Mouse (Mus musculus) heart, embryonic 11.5 days (tissue): ENCODE results near the gene Thsd4. TPM values are rescaled to one million over a fixed set of nuclear protein-coding genes. Genes with fewer than 3 reads are reported as not detected.
A peak's percentile ranks its signal among the peaks of the same experiment; 100 is the strongest.

Experiments
- ATAC-seq: fragments of 200-750 bp; cut with Nextera tagmentation; replicated peaks from 2 replicates; pipeline ENCODE4 v1.8.0; 2017; ENCODE audit warnings: moderate library complexity; ENCODE audit not compliant: insufficient number of reproducible peaks, low FRiP score, low TSS enrichment
- H3K27ac ChIP-seq: fragments of 300-500 bp; sonication (generic); 2 replicates; pipeline ENCODE4 v1.5.1; 2014; ENCODE audit warnings: mild to moderate bottlenecking, low read depth, low read length
- H3K27me3 ChIP-seq: fragments of 300-500 bp; sonication (generic); 2 replicates; pipeline ENCODE4 v1.6.1; 2014; ENCODE audit warnings: mild to moderate bottlenecking, low read length, mixed read lengths; ENCODE audit not compliant: control insufficient read depth, insufficient read depth
- H3K36me3 ChIP-seq: fragments of 300-500 bp; sonication (generic); 2 replicates; pipeline ENCODE4 v1.6.1; 2014; ENCODE audit warnings: mild to moderate bottlenecking, low read length, moderate library complexity, mixed read lengths; ENCODE audit not compliant: control insufficient read depth, insufficient read depth
- H3K4me1 ChIP-seq: fragments of 300-500 bp; sonication (generic); 2 replicates; pipeline ENCODE4 v1.6.1; 2014; ENCODE audit warnings: low read length; ENCODE audit not compliant: control insufficient read depth, insufficient read depth
- H3K4me2 ChIP-seq: fragments of 300-500 bp; sonication (generic); 2 replicates; pipeline ENCODE4 v1.6.1; 2014; ENCODE audit warnings: mild to moderate bottlenecking, moderate library complexity
- H3K4me3 ChIP-seq: fragments of 300-500 bp; sonication (generic); 2 replicates; pipeline ENCODE4 v1.5.1; 2014; ENCODE audit warnings: low read depth, low read length
- H3K9ac ChIP-seq: fragments of 300-500 bp; sonication (generic); 2 replicates; pipeline ENCODE4 v1.6.1; 2014; ENCODE audit warnings: mild to moderate bottlenecking, low read depth, low read length, moderate library complexity
- H3K9me3 ChIP-seq: fragments of 300-500 bp; sonication (generic); replicated peaks from 2 replicates; pipeline ENCODE4 v1.6.1; 2016; ENCODE audit warnings: low read length; ENCODE audit not compliant: control insufficient read depth
- WGBS: fragments of 180-500 bp; shearing (Covaris S2); extraction: QIAGEN DNeasy Blood & Tissue Kit; methylation state at CpG from one replicate; pipeline ENCODE4 v1.1.7; 2014; ENCODE audit not compliant: insufficient replicate concordance; 5-methylcytosine and 5-hydroxymethylcytosine counted together
- polyA plus RNA-seq: library from polyadenylated mRNA; unstranded; fragments of >200 nt; fragmentation: Nextera tagmentation; extraction: Ambion mirVana; gene quantifications from 2 replicates; pipeline ENCODE4 v1.2.1, GENCODE M21; 2014

Thsd4 gene
- polyA plus RNA-seq, 1 experiment from 2014 or later, result 14.6 TPM

DNA sequence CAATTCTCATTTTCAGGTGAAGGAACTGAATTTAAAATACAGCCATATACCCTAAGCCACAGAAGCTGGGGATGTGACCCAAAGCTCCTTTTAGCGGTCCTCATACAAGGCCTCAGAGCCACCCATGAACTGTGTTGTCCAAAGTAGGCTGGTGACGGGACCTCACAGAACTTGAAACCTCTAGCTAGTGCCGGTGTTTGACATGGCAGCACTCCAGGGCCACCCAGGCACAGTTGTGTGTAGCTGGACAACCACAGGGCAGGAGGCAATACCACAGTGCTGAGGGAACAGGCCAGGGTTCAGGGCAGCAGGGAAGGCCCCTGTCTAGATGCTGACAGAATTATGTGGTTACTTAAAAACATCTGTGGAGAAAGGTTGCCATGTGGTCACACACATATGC, 499.5 kb downstream of the Thsd4 start:
- Histone ChIP-seq H3K27me3 (no peaks in the 10 kb centered on the region), H3K9me3 (no peaks in the 10 kb centered on the region), H3K4me3 (no peak overlapping the region), H3K36me3 (no peaks in the 10 kb centered on the region), H3K4me2 (no peak overlapping the region), H3K9ac (no peak overlapping the region), H3K27ac (no peak overlapping the region), H3K4me1 (peaks cover 13% of the 10 kb centered on the region; the same call in 1 of the 2 replicates)
- WGBS, result 75% methylated on average over 3 of the region's 3 CpGs
- no peak for ATAC-seq

DNA sequence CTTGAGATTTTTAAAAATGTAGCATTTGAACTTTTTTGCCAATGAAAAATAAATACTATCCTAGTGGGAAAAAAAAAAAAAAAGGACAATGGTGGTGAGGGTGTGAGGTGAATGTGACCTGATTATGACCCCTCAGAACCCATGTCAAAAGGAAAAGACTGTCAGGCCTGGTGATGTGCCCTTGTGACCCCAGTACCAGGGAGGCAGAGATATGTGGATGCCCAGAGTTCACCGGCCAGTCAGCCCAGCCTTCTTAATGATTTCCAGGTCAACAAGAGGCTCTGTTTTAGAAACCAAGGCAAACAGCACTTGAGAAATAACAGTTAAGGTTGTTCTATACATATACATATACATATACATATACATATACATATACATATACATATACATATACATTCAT, 501.4 kb downstream of the Thsd4 start:
- no peak overlapping the region for H3K4me3 ChIP-seq
- H3K27ac ChIP-seq, result no peak overlapping the region
- H3K9me3 ChIP-seq, result no peaks in the 10 kb centered on the region
- 25% methylated on average over 1 of the region's 1 CpGs for WGBS
- no peak for ATAC-seq
- H3K4me1 ChIP-seq, result peaks cover 9% of the 10 kb centered on the region; the same call in 1 of the 2 replicates
- H3K9ac ChIP-seq, result no peak overlapping the region
- no peaks in the 10 kb centered on the region for H3K27me3 ChIP-seq
- no peak overlapping the region for H3K4me2 ChIP-seq
- no peaks in the 10 kb centered on the region for H3K36me3 ChIP-seq

DNA sequence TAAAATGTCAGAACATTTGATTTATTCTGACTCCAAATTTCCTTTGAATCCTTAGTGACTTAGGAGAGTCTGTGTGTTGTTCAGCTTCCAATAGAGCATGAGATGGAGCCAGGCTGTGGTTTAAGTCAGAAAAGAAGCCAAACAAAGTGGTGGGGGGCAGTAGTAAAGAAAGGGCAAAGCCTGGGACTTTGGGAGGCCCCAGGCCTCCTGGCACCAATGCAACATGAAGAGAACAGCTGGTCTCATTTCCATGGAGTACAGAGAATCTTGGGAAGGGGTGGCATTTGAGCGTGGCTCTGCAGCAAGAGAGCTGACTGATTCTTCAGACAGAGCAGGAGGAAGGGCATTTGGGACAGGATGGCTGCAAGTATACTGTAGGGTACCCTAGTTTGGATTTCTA, 511.6 kb downstream of the Thsd4 start:
- 74% methylated on average over 1 of the region's 1 CpGs for WGBS
- Histone ChIP-seq H3K9me3 (no peaks in the 10 kb centered on the region), H3K36me3 (no peaks in the 10 kb centered on the region), H3K27me3 (no peaks in the 10 kb centered on the region), H3K4me1 (peaks cover 7% of the 10 kb centered on the region; the same call in 1 of the 2 replicates), H3K4me2 (no peak overlapping the region), H3K27ac (no peak overlapping the region), H3K9ac (no peak overlapping the region), H3K4me3 (no peak overlapping the region)
- ATAC-seq, result no peak

DNA sequence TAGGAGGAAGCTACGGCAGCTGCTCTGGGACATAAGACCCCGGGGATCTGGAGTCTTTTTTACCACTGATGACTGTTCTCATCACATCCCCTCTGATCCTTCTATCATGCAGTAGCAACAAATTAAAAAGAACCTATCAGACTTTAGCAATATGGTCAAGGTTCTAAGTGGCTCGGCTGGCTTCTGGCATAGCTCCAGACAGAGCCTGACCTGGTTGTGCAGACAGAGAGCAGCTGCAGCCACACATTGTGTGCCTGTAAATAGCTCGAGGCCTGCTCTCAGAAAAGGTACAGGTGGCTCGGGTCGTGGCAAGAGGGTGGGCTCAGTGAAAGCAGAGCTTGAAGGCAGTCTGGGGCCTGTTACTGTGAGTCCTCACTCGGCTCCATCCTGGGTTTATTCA, 512.9 kb downstream of the Thsd4 start:
- Histone ChIP-seq H3K4me1 (peaks cover 7% of the 10 kb centered on the region; the same call in 1 of the 2 replicates), H3K36me3 (no peaks in the 10 kb centered on the region), H3K4me2 (no peak overlapping the region), H3K27ac (no peak overlapping the region), H3K27me3 (no peaks in the 10 kb centered on the region), H3K9ac (0 out of 2 replicates have a peak overlapping the region, but pooled peaks have one; percentile 22), H3K9me3 (no peaks in the 10 kb centered on the region), H3K4me3 (no peak overlapping the region)
- WGBS, result 47% methylated on average over 7 of the region's 7 CpGs
- ATAC-seq, result no peak

DNA sequence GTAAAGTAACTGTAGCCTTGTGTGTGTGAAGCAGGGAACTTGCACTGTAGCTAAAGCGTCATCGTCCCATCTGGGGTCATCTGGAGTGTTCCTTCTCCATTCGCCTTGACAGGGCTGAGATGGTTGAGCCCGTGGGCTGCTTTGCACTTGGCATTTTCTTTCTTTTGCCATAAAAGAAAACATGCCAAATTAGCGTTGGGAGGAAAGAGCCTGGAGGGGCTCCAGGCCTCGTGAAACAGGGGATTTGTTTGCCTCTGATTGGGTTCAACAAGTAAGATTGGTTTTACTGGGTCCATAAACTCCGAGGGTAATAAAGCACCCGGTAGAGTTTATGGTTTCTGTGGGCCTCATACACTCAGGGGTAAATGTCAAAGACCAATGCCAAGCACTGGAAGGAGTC, 519.5 kb downstream of the Thsd4 start:
- Histone ChIP-seq H3K36me3 (no peaks in the 10 kb centered on the region), H3K27me3 (no peaks in the 10 kb centered on the region), H3K4me3 (no peak overlapping the region), H3K4me2 (no peak overlapping the region), H3K27ac (no peak overlapping the region), H3K9ac (no peak overlapping the region), H3K4me1 (no peaks in the 10 kb centered on the region), H3K9me3 (no peaks in the 10 kb centered on the region)
- WGBS, result 87% methylated on average over 8 of the region's 8 CpGs
- no peak for ATAC-seq

DNA sequence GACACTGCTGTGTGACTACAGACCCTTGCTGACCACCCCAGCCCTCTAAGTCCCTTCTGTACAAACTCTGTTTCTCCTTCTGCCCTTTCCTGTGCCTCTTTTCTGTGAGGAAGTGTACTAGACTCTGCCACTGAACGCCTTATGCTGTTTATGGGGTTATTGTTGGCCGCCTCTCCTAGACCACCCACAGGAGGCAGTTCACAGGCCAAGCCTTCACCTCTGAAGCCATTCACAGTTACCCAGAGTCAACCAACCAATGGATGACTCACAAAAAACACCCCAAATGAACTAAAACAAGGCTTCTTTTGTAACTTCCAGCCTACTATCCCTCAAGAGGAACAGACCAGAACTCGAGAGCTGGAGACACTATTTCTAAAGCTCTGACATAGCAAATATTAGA, 520.4 kb downstream of the Thsd4 start:
- no peak for ATAC-seq
- WGBS, result 75% methylated on average over 3 of the region's 3 CpGs
- H3K27me3 ChIP-seq, result no peaks in the 10 kb centered on the region
- H3K9me3 ChIP-seq, result no peaks in the 10 kb centered on the region
- no peak overlapping the region for H3K9ac ChIP-seq
- no peaks in the 10 kb centered on the region for H3K4me1 ChIP-seq
- no peaks in the 10 kb centered on the region for H3K36me3 ChIP-seq
- no peak overlapping the region for H3K4me3 ChIP-seq
- no peak overlapping the region for H3K27ac ChIP-seq
- no peak overlapping the region for H3K4me2 ChIP-seq

DNA sequence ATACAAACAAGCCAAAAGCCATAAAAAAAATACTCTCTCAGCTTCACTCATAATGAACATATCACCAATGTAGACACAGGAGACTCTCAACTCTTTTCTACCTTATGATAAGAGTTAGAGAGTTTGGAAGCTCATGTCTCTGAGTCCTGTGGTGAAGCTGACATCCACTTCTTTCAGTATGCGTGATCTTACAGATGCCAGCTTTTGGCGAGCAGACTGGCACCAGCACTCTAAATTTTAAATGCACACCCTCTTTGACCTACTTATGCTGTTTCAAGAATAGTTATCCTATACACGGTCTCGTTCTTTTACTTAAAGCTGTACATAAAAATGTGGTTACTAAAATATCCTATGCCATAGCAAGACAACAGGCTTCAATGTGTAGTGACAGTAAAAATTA, 524.1 kb downstream of the Thsd4 start:
- no peaks in the 10 kb centered on the region for H3K4me1 ChIP-seq
- H3K9me3 ChIP-seq, result no peaks in the 10 kb centered on the region
- H3K4me2 ChIP-seq, result no peak overlapping the region
- no peaks in the 10 kb centered on the region for H3K27me3 ChIP-seq
- no peak overlapping the region for H3K9ac ChIP-seq
- H3K27ac ChIP-seq, result no peak overlapping the region
- WGBS, result 86% methylated on average over 4 of the region's 4 CpGs
- ATAC-seq, result no peak
- H3K4me3 ChIP-seq, result no peak overlapping the region
- no peaks in the 10 kb centered on the region for H3K36me3 ChIP-seq

DNA sequence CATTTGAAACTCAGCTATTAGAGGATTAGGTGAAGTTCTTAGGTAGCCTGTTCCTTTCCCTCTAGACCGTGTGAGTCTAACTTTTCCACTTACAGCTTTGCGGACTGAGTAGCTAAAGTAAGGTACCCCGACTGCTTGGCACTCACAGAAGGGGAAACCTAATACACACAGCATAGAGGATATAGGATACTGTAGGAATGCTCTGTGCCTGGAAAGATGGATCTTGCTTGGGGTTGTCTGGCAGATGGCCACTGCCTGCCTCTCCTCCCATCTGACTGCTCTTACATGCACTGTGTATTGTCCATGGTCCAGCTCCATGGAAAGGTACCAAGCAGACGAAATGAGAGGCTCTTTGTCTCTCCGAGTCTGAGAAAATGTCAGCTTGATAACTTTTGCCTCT, 530.4 kb downstream of the Thsd4 start:
- H3K27ac ChIP-seq, result no peak overlapping the region
- no peak for ATAC-seq
- H3K36me3 ChIP-seq, result no peaks in the 10 kb centered on the region
- H3K27me3 ChIP-seq, result no peaks in the 10 kb centered on the region
- no peaks in the 10 kb centered on the region for H3K4me1 ChIP-seq
- no peak overlapping the region for H3K4me2 ChIP-seq
- WGBS, result 66% methylated on average over 5 of the region's 5 CpGs
- no peak overlapping the region for H3K4me3 ChIP-seq
- H3K9me3 ChIP-seq, result no peaks in the 10 kb centered on the region
- no peak overlapping the region for H3K9ac ChIP-seq

DNA sequence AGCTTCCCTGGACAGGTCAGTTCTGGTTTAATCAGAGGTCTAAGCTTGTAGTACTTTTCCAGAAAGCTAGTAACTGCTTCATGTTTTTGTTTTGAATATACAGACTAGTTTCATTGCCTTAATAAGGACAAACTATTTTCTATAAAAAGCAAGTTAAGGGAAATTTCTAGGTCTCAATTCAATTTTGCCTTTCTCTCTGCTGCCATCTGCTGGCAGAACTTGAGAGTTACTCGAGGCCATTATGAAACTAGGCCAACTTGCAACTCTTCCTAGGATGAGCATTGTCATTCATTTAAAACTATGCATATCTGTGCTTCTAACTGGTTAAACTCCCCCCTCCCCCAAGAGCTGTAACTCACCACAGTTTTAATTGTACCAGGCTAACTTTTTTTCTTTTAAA, 532.0 kb downstream of the Thsd4 start:
- Histone ChIP-seq H3K36me3 (no peaks in the 10 kb centered on the region), H3K4me2 (no peak overlapping the region), H3K27ac (no peak overlapping the region), H3K4me3 (no peak overlapping the region), H3K9me3 (no peaks in the 10 kb centered on the region), H3K27me3 (no peaks in the 10 kb centered on the region), H3K9ac (no peak overlapping the region), H3K4me1 (no peaks in the 10 kb centered on the region)
- ATAC-seq, result no peak
- WGBS, result 4% methylated on average over 1 of the region's 1 CpGs
